Mouse (Mus musculus): ENCODE measurements at regions not wholly inside any gene's neighbourhood (a gene's known extent, or its start where the extent isn't known, plus 50 kb on each side); places are given as distances from the start of the nearest gene placed in this dataset.

DNA sequence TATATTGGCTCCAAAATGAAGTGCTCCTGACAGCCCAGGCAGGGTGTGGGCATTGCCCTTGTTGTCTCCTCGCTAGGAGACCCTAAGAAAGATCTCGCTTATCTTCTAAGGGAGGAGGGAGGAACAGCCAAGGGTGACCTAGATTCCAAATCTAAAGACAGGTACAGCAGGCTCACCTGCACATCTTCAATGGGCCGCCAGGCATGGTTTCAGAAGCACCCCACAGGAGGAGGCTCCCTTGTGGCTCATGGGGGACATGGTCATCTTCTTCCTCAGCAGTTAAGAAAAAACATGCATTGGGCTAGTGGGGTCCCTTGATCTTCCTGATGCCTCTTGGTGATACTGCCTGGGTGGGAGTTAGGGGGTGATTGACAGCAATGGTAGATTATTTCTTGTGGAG is 71.0 kb upstream of the Mef2a start:
- no peak overlapping the region for H3K4me3 ChIP-seq (replicated peaks)
- no peaks in the 10 kb centered on the region for H3K9me3 ChIP-seq
- peak overlapping the region; percentile 40 for H3K4me2 ChIP-seq (replicated peaks)
- H3K27ac ChIP-seq, result no peak overlapping the region
- peaks cover 17% of the 10 kb centered on the region for H3K4me1 ChIP-seq (replicated peaks)
- 63% methylated on average over 3 of the region's 3 CpGs for WGBS
- no peaks in the 10 kb centered on the region for H3K36me3 ChIP-seq
- no peak overlapping the region for H3K9ac ChIP-seq
- H3K27me3 ChIP-seq (replicated peaks), result no peaks in the 10 kb centered on the region
- peak; percentile 10; the same call in 1 of the 2 replicates for ATAC-seq

GRCm38 (mm10) chr7:67443001-67443555 is 70.4 kb upstream of the Mef2a start:
- Histone ChIP-seq H3K36me3 (no peaks in the 10 kb centered on the region), H3K27ac (peak overlapping the region; percentile 55; the same call in 1 of the 2 replicates), H3K9me3 (no peaks in the 10 kb centered on the region), H3K27me3 (replicated peaks) (no peaks in the 10 kb centered on the region), H3K4me2 (replicated peaks) (peak overlapping the region; percentile 40), H3K4me3 (replicated peaks) (no peak overlapping the region), H3K9ac (peak overlapping the region; percentile 15; the same call in 1 of the 2 replicates), H3K4me1 (replicated peaks) (peaks cover 17% of the 10 kb centered on the region)
- WGBS, result 12% methylated on average over 12 of the region's 12 CpGs
- peak; percentile 60 for ATAC-seq

DNA sequence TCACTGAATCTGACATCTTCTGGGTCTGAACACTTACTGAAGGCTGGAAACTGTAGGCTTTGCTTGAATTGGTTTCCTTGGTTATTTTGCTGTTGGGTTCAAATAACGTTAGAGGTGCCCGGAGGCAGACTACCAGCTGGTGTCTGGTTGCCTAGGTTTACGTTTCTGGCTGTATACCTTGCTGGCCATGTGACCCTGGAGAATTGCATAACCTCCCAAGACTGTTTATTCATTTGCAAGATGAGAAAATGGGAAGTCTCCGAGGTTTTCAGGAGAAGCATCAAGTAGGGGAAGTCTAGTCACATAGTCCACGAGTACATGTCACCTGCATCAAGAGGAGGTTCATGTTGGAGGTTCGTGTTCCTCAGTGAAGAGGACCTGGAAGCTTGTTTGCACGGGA is 69.6 kb upstream of the Mef2a start:
- H3K4me2 ChIP-seq (replicated peaks), result no peak overlapping the region
- H3K4me3 ChIP-seq (replicated peaks), result no peak overlapping the region
- H3K27ac ChIP-seq, result no peak overlapping the region
- H3K36me3 ChIP-seq, result no peaks in the 10 kb centered on the region
- no peaks in the 10 kb centered on the region for H3K9me3 ChIP-seq
- no peaks in the 10 kb centered on the region for H3K27me3 ChIP-seq (replicated peaks)
- WGBS, result 41% methylated on average over 7 of the region's 7 CpGs
- no peak overlapping the region for H3K9ac ChIP-seq
- peaks cover 21% of the 10 kb centered on the region for H3K4me1 ChIP-seq (replicated peaks)
- ATAC-seq, result no peak

GRCm38 (mm10) chr7:67440806-67441205 is 68.1 kb upstream of the Mef2a start:
- no peaks in the 10 kb centered on the region for H3K36me3 ChIP-seq
- H3K4me2 ChIP-seq (replicated peaks), result no peak overlapping the region
- peaks cover 34% of the 10 kb centered on the region for H3K4me1 ChIP-seq (replicated peaks)
- no peak for ATAC-seq
- no peaks in the 10 kb centered on the region for H3K27me3 ChIP-seq (replicated peaks)
- no peaks in the 10 kb centered on the region for H3K9me3 ChIP-seq
- H3K27ac ChIP-seq, result no peak overlapping the region
- H3K9ac ChIP-seq, result no peak overlapping the region
- no peak overlapping the region for H3K4me3 ChIP-seq (replicated peaks)
- 91% methylated on average over 8 of the region's 8 CpGs for WGBS

GRCm38 (mm10) chr7:67437216-67438006 is 64.8 kb upstream of the Mef2a start:
- H3K27me3 ChIP-seq (replicated peaks), result no peaks in the 10 kb centered on the region
- H3K4me1 ChIP-seq (replicated peaks), result peaks cover 19% of the 10 kb centered on the region
- H3K9me3 ChIP-seq, result no peaks in the 10 kb centered on the region
- H3K4me2 ChIP-seq (replicated peaks), result no peak overlapping the region
- H3K9ac ChIP-seq, result no peak overlapping the region
- H3K36me3 ChIP-seq, result no peaks in the 10 kb centered on the region
- no peak overlapping the region for H3K27ac ChIP-seq
- WGBS, result 61% methylated on average over 8 of the region's 8 CpGs
- peak; percentile 77 for ATAC-seq
- H3K4me3 ChIP-seq (replicated peaks), result no peak overlapping the region

GRCm38 (mm10) chr7:67435643-67436339 is 63.1 kb upstream of the Mef2a start:
- no peak overlapping the region for H3K4me3 ChIP-seq (replicated peaks)
- peak; percentile 35 for ATAC-seq
- no peaks in the 10 kb centered on the region for H3K36me3 ChIP-seq
- H3K4me2 ChIP-seq (replicated peaks), result no peak overlapping the region
- H3K27ac ChIP-seq, result no peak overlapping the region
- 56% methylated on average over 11 of the region's 11 CpGs for WGBS
- no peak overlapping the region for H3K9ac ChIP-seq
- no peaks in the 10 kb centered on the region for H3K9me3 ChIP-seq
- no peaks in the 10 kb centered on the region for H3K27me3 ChIP-seq (replicated peaks)
- peaks cover 19% of the 10 kb centered on the region for H3K4me1 ChIP-seq (replicated peaks)

DNA sequence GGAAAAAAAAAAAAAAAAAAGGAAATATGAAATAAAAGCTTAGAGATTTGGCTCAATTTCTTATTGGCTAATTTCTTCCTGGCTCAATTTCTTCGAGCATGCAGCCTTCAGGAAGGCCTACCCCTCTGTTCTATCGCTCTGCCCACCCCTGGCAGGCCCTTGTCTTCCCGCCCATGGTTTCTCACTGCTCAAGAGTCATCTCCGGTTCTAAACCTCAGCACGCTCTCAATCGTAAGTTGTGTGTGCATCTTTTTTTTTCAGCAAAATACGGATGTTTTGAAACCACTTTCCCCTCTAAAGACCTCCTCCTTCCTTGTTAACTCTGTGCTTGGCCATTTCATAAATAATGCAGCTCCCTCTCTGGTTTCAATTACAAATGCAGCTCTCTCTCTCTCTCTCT is 58.3 kb upstream of the Mef2a start:
- Histone ChIP-seq H3K9me3 (no peaks in the 10 kb centered on the region), H3K4me2 (replicated peaks) (no peak overlapping the region), H3K27ac (no peak overlapping the region), H3K4me1 (replicated peaks) (peaks cover 4% of the 10 kb centered on the region), H3K9ac (no peak overlapping the region), H3K36me3 (no peaks in the 10 kb centered on the region), H3K27me3 (replicated peaks) (no peaks in the 10 kb centered on the region), H3K4me3 (replicated peaks) (no peak overlapping the region)
- WGBS, result 80% methylated on average over 7 of the region's 7 CpGs
- ATAC-seq, result no peak

- H3K9me3 ChIP-seq, result no peaks in the 10 kb centered on the region
- no peak overlapping the region for H3K27ac ChIP-seq
- no peak overlapping the region for H3K9ac ChIP-seq
- H3K27me3 ChIP-seq (replicated peaks), result no peaks in the 10 kb centered on the region
- H3K4me2 ChIP-seq (replicated peaks), result no peak overlapping the region
- no peak for ATAC-seq
- no peak overlapping the region for H3K4me3 ChIP-seq (replicated peaks)
- no peaks in the 10 kb centered on the region for H3K36me3 ChIP-seq
- H3K4me1 ChIP-seq (replicated peaks), result no peaks in the 10 kb centered on the region
- 90% methylated on average over 4 of the region's 4 CpGs for WGBS
Measured at GRCm38 (mm10) chr7:67430041-67430440, 57.4 kb upstream of the Mef2a start.

DNA sequence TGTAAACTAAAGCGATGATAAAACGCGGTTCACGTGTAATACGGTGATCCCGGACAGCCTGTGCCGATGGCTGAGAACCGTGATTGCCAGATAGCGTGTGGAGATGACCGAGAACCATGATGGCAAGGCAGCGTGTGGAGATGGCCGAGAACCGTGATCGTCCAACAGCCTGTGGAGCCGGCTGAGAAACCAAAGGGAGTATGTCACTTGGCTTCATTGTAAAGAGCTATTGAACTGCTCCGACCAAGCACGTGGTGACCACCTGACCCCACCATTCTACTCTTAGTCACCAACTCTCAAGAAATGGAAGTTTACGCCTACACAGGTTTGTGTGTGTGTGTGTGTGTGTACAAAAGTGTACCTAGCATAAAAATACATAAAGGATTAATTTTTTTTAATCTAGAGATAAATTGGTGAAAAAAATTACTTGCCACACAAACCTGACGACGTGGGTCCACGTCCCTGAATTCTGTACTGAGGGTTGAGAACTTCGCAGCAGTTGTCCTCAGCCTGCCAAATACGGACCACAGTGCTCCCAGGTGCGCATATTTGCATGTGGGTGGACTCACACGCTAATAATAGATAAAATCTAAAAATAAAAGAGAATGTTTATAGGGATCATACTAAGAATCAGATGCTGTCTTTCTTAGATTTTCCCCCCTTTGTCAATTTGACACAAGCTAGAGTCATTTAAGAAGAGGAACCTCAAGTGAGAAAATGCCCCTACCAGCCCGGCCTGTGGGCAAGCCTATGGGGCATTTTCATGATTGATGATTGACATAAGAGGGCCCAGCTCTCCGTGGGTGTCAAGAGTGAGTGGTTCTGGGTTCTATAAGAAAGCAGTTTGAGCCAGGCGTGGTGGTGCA is 56.6 kb upstream of the Mef2a start:
- no peak for ATAC-seq
- H3K27ac ChIP-seq, result no peak overlapping the region
- H3K4me3 ChIP-seq (replicated peaks), result no peak overlapping the region
- H3K9ac ChIP-seq, result no peak overlapping the region
- WGBS, result 93% methylated on average over 28 of the region's 28 CpGs
- no peaks in the 10 kb centered on the region for H3K4me1 ChIP-seq (replicated peaks)
- H3K9me3 ChIP-seq, result no peaks in the 10 kb centered on the region
- no peaks in the 10 kb centered on the region for H3K27me3 ChIP-seq (replicated peaks)
- H3K4me2 ChIP-seq (replicated peaks), result no peak overlapping the region
- H3K36me3 ChIP-seq, result no peaks in the 10 kb centered on the region

- WGBS, result 84% methylated on average over 3 of the region's 3 CpGs
- Histone ChIP-seq H3K27ac (no peak overlapping the region), H3K4me2 (replicated peaks) (no peak overlapping the region), H3K36me3 (no peaks in the 10 kb centered on the region), H3K9me3 (no peaks in the 10 kb centered on the region), H3K9ac (no peak overlapping the region), H3K4me1 (replicated peaks) (no peaks in the 10 kb centered on the region), H3K27me3 (replicated peaks) (no peaks in the 10 kb centered on the region), H3K4me3 (replicated peaks) (no peak overlapping the region)
- no peak for ATAC-seq
Measured at GRCm38 (mm10) chr7:67428388-67428787, 55.7 kb upstream of the Mef2a start.

GRCm38 (mm10) chr7:67426076-67426475 is 53.4 kb upstream of the Mef2a start:
- no peaks in the 10 kb centered on the region for H3K9me3 ChIP-seq
- H3K27me3 ChIP-seq (replicated peaks), result no peaks in the 10 kb centered on the region
- 0 out of 2 replicates have a peak, but pooled peaks cover 3% of the 10 kb centered on the region for H3K4me1 ChIP-seq (replicated peaks)
- H3K4me2 ChIP-seq (replicated peaks), result no peak overlapping the region
- no peak overlapping the region for H3K9ac ChIP-seq
- H3K27ac ChIP-seq, result no peak overlapping the region
- ATAC-seq, result no peak
- H3K4me3 ChIP-seq (replicated peaks), result no peak overlapping the region
- H3K36me3 ChIP-seq, result no peaks in the 10 kb centered on the region

DNA sequence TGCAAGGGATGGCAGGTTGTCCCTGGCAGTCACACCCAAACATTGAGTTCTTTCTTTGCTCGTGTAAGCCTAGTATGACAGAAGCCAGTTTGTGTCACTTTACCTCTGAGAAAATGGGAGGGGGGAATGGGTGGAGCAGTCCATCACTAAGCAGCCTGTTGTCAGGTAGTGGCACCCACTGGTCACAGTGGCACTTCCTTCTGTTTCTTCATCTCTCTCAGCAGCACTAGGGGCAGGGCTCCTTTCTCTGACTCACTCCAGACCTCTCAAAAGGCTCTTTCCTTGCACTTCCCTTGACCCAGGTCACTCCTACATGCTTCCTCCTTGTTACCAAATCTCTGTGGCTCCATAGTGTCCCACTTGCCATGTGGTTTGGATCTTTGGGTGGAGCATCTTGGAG is 52.9 kb upstream of the Mef2a start:
- WGBS, result 56% methylated on average over 1 of the region's 1 CpGs

More for the DNA sequence above, 52.9 kb upstream of the Mef2a start:
- Histone ChIP-seq H3K4me1 (replicated peaks) (0 out of 2 replicates have a peak, but pooled peaks cover 3% of the 10 kb centered on the region), H3K4me2 (replicated peaks) (no peak overlapping the region), H3K27ac (no peak overlapping the region), H3K9me3 (no peaks in the 10 kb centered on the region), H3K27me3 (replicated peaks) (no peaks in the 10 kb centered on the region), H3K9ac (no peak overlapping the region), H3K36me3 (no peaks in the 10 kb centered on the region), H3K4me3 (replicated peaks) (no peak overlapping the region)
- ATAC-seq, result no peak

All from intestine, embryonic 15.5 days (tissue).